Mouse (Mus musculus): Measurements from ENCODE around the gene Acbd6.

DNA sequence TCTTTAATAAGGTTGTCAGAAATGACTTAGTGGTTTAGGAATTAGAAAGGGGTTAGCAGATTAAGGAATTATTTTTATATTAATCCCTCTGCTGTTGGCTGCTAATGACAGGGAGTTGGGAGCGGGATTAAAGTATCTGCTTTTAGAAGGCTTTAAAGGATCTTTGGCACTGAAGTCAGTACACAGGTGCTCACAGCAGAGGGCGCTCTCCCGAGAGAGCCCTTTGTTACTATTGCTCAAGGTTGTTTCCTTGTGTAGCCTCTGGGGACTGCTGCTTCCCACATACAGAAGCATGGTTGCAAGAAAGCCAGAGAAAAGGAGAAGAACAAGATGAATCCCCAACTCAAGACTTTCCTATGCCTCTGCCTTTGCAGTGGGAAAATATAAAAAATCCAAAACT is 6.8 kb downstream of the Acbd6 start:
- no peak for TF ChIP-seq HCFC1 (IDR thresholded peaks at IDR 0.05; ENCODE audit: borderline replicate concordance, insufficient read depth, low read length)
- TF ChIP-seq CHD2 (IDR thresholded peaks at IDR 0.05; ENCODE audit: low read depth, low read length): no peak
